Mouse (Mus musculus): ENCODE data around the gene Gm5134. TPM values are rescaled to one million over a fixed set of nuclear protein-coding genes. Genes with fewer than 3 reads are reported as not detected.

Gm5134 gene
- 0.03 and 0.05 TPM in 2 replicates for polyA plus RNA-seq (2012; rRNA removed)

GRCm38 (mm10) chr10:75954381-75954811 lies at the start of gene Gm5134:
Gm5134 (plus strand) TSS chr10:75954514.

GRCm38 (mm10) chr10:75921026-75921725 lies 33.1 kb upstream of the Gm5134 start, which contains the start of gene Smarcb1:
Smarcb1 (minus strand) TSS chr10:75921617.

GRCm38 (mm10) chr10:75932891-75933290 lies 21.4 kb upstream of the Gm5134 start, which contains the start of gene Chchd10:
Chchd10 (plus strand) TSS chr10:75933130.

GRCm38 (mm10) chr10:75935680-75936541 lies 18.4 kb upstream of the Gm5134 start, which contains the start of gene Mmp11:
Mmp11 (minus strand) TSS chr10:75936496.

GRCm38 (mm10) chr10:75940520-75940919 lies 13.8 kb upstream of the Gm5134 start, which contains the start of gene Gm867:
Gm867 (minus strand) TSS chr10:75940672.

GRCm38 (mm10) chr10:75942736-75943477 lies 11.4 kb upstream of the Gm5134 start, which contains the start of gene Vpreb3:
Vpreb3 (plus strand) TSS chr10:75943057.

GRCm38 (mm10) chr10:76032402-76033118 lies 78.2 kb downstream of the Gm5134 start, which contains the start of gene Zfp280b:
Zfp280b (plus strand) TSS chr10:76032650.

Other genes starting within 250 kb of the Gm5134 start
- gene Cabin1, start 190.2 kb upstream of the Gm5134 start, polyA plus RNA-seq (2012; rRNA removed): 8.7 and 12.0 TPM in 2 replicates
- gene Ddt, start 181.1 kb upstream of the Gm5134 start, polyA plus RNA-seq (2012; rRNA removed): 96.1 and 120 TPM in 2 replicates
- 0.09 TPM in 1 of 2 replicates, not detected in the other for gene Gm20441, start 173.6 kb upstream of the Gm5134 start, polyA plus RNA-seq (2012; rRNA removed)
- 3.8 and 5.9 TPM in 2 replicates for gene Gstt3, start 173.1 kb upstream of the Gm5134 start, polyA plus RNA-seq (2012; rRNA removed)
- 55.5 and 69.9 TPM in 2 replicates for gene Gstt1, start 155.9 kb upstream of the Gm5134 start, polyA plus RNA-seq (2012; rRNA removed)
- gene Gstt4, start 132.0 kb upstream of the Gm5134 start, polyA plus RNA-seq (2012; rRNA removed): 0.03 TPM in 1 of 2 replicates, not detected in the other
- gene Gstt2, start 117.1 kb upstream of the Gm5134 start, polyA plus RNA-seq (2012; rRNA removed): 29.6 and 31.3 TPM in 2 replicates
- 763 and 777 TPM in 2 replicates for gene Mif, start 94.3 kb upstream of the Gm5134 start, polyA plus RNA-seq (2012; rRNA removed)
- 0.25 and 0.42 TPM in 2 replicates for gene Derl3, start 61.1 kb upstream of the Gm5134 start, polyA plus RNA-seq (2012; rRNA removed)
- 25.7 and 31.4 TPM in 2 replicates for gene Smarcb1, start 32.9 kb upstream of the Gm5134 start, polyA plus RNA-seq (2012; rRNA removed)
- 47.5 and 59.7 TPM in 2 replicates for gene Chchd10, start 21.4 kb upstream of the Gm5134 start, polyA plus RNA-seq (2012; rRNA removed)
- 1.3 and 1.8 TPM in 2 replicates for gene Mmp11, start 18.0 kb upstream of the Gm5134 start, polyA plus RNA-seq (2012; rRNA removed)
- gene Gm867, start 13.8 kb upstream of the Gm5134 start, polyA plus RNA-seq (2012; rRNA removed): 20.8 and 25.9 TPM in 2 replicates
- 0.52 and 1.2 TPM in 2 replicates for gene Vpreb3, start 11.5 kb upstream of the Gm5134 start, polyA plus RNA-seq (2012; rRNA removed)
- 7.5 and 8.2 TPM in 2 replicates for gene Zfp280b, start 78.1 kb downstream of the Gm5134 start, polyA plus RNA-seq (2012; rRNA removed)
- gene Slc5a4b, start 156.4 kb downstream of the Gm5134 start, polyA plus RNA-seq (2012; rRNA removed): 0.03 and 0.08 TPM in 2 replicates
- 0.06 TPM in 2 replicates for gene Slc5a4a, start 192.9 kb downstream of the Gm5134 start, polyA plus RNA-seq (2012; rRNA removed)

Data from liver, embryonic 14 days (tissue).